Mouse (Mus musculus): ENCODE data around the gene Cd19. TPM values are rescaled to one million over a fixed set of nuclear protein-coding genes. Genes with fewer than 3 reads are reported as not detected.

The Cd19 gene
- polyA plus RNA-seq, 1 experiment from 2014 or later = not detected

GRCm38 (mm10) chr7:126428154-126428553, 13.5 kb upstream of the Cd19 start:
- peak overlapping the region; percentile 88 for H3K9ac ChIP-seq (ENCODE audit: low read depth, low read length)
- no peak for ATAC-seq
- peak overlapping the region; percentile 83 for H3K4me3 ChIP-seq (ENCODE audit: low read length)
- no peaks in the 10 kb centered on the region for H3K9me3 ChIP-seq (ENCODE audit: control insufficient read depth, low read length)
- H3K36me3 ChIP-seq (ENCODE audit: control insufficient read depth, insufficient read depth, low read length) = 0 out of 2 replicates have a peak, but pooled peaks cover 2% of the 10 kb centered on the region
- peak overlapping the region; percentile 93 for H3K4me2 ChIP-seq (ENCODE audit: low read length)
- H3K27me3 ChIP-seq (replicated peaks; ENCODE audit: control insufficient read depth, insufficient read depth, low read length) = no peaks in the 10 kb centered on the region
- 21% methylated on average over 4 of the region's 4 CpGs for WGBS
- peaks cover 15% of the 10 kb centered on the region for H3K4me1 ChIP-seq (ENCODE audit: control insufficient read depth, insufficient read depth, low read depth, low read length)
- peak overlapping the region; percentile 86 for H3K27ac ChIP-seq (ENCODE audit: low read depth, low read length)

- Histone ChIP-seq H3K4me2 (ENCODE audit: low read length) (no peak overlapping the region), H3K9ac (ENCODE audit: low read depth, low read length) (no peak overlapping the region), H3K36me3 (ENCODE audit: control insufficient read depth, insufficient read depth, low read length) (no peaks in the 10 kb centered on the region), H3K4me1 (ENCODE audit: control insufficient read depth, insufficient read depth, low read depth, low read length) (peaks cover 15% of the 10 kb centered on the region), H3K27me3 (replicated peaks; ENCODE audit: control insufficient read depth, insufficient read depth, low read length) (no peaks in the 10 kb centered on the region), H3K9me3 (ENCODE audit: control insufficient read depth, low read length) (no peaks in the 10 kb centered on the region), H3K27ac (ENCODE audit: low read depth, low read length) (no peak overlapping the region), H3K4me3 (ENCODE audit: low read length) (no peak overlapping the region)
- no peak for ATAC-seq
- WGBS = 56% methylated on average over 12 of the region's 13 CpGs
These were observed 12.7 kb upstream of the Cd19 start for GRCm38 (mm10) chr7:126427323-126427860.

GRCm38 (mm10) chr7:126424161-126424560, 9.5 kb upstream of the Cd19 start:
- Histone ChIP-seq H3K27me3 (replicated peaks; ENCODE audit: control insufficient read depth, insufficient read depth, low read length) (no peaks in the 10 kb centered on the region), H3K27ac (ENCODE audit: low read depth, low read length) (no peak overlapping the region), H3K9me3 (ENCODE audit: control insufficient read depth, low read length) (no peaks in the 10 kb centered on the region), H3K9ac (ENCODE audit: low read depth, low read length) (no peak overlapping the region), H3K4me3 (ENCODE audit: low read length) (no peak overlapping the region), H3K4me1 (ENCODE audit: control insufficient read depth, insufficient read depth, low read depth, low read length) (peaks cover 7% of the 10 kb centered on the region), H3K36me3 (ENCODE audit: control insufficient read depth, insufficient read depth, low read length) (no peaks in the 10 kb centered on the region), H3K4me2 (ENCODE audit: low read length) (no peak overlapping the region)
- no peak for ATAC-seq
- WGBS = 93% methylated on average over 6 of the region's 6 CpGs

- WGBS = 91% methylated on average over 5 of the region's 5 CpGs
- Histone ChIP-seq H3K27me3 (replicated peaks; ENCODE audit: control insufficient read depth, insufficient read depth, low read length) (no peaks in the 10 kb centered on the region), H3K9me3 (ENCODE audit: control insufficient read depth, low read length) (no peaks in the 10 kb centered on the region), H3K4me1 (ENCODE audit: control insufficient read depth, insufficient read depth, low read depth, low read length) (no peaks in the 10 kb centered on the region), H3K36me3 (ENCODE audit: control insufficient read depth, insufficient read depth, low read length) (no peaks in the 10 kb centered on the region), H3K4me2 (ENCODE audit: low read length) (no peak overlapping the region), H3K4me3 (ENCODE audit: low read length) (no peak overlapping the region), H3K9ac (ENCODE audit: low read depth, low read length) (no peak overlapping the region), H3K27ac (ENCODE audit: low read depth, low read length) (no peak overlapping the region)
- no peak for ATAC-seq
These were observed 7.1 kb upstream of the Cd19 start for GRCm38 (mm10) chr7:126421756-126422155.

GRCm38 (mm10) chr7:126418496-126418895, 3.8 kb upstream of the Cd19 start:
- H3K27me3 ChIP-seq (replicated peaks; ENCODE audit: control insufficient read depth, insufficient read depth, low read length) = no peaks in the 10 kb centered on the region
- no peaks in the 10 kb centered on the region for H3K4me1 ChIP-seq (ENCODE audit: control insufficient read depth, insufficient read depth, low read depth, low read length)
- H3K4me2 ChIP-seq (ENCODE audit: low read length) = no peak overlapping the region
- H3K27ac ChIP-seq (ENCODE audit: low read depth, low read length) = no peak overlapping the region
- H3K9me3 ChIP-seq (ENCODE audit: control insufficient read depth, low read length) = no peaks in the 10 kb centered on the region
- 74% methylated on average over 3 of the region's 3 CpGs for WGBS
- no peak overlapping the region for H3K4me3 ChIP-seq (ENCODE audit: low read length)
- ATAC-seq = no peak
- no peaks in the 10 kb centered on the region for H3K36me3 ChIP-seq (ENCODE audit: control insufficient read depth, insufficient read depth, low read length)
- no peak overlapping the region for H3K9ac ChIP-seq (ENCODE audit: low read depth, low read length)

- Histone ChIP-seq H3K27ac (ENCODE audit: low read depth, low read length) (no peak overlapping the region), H3K9me3 (ENCODE audit: control insufficient read depth, low read length) (no peaks in the 10 kb centered on the region), H3K4me3 (ENCODE audit: low read length) (no peak overlapping the region), H3K9ac (ENCODE audit: low read depth, low read length) (no peak overlapping the region), H3K4me1 (ENCODE audit: control insufficient read depth, insufficient read depth, low read depth, low read length) (no peaks in the 10 kb centered on the region), H3K4me2 (ENCODE audit: low read length) (no peak overlapping the region), H3K36me3 (ENCODE audit: control insufficient read depth, insufficient read depth, low read length) (no peaks in the 10 kb centered on the region), H3K27me3 (replicated peaks; ENCODE audit: control insufficient read depth, insufficient read depth, low read length) (no peaks in the 10 kb centered on the region)
- 82% methylated on average over 4 of the region's 4 CpGs for WGBS
- no peak for ATAC-seq
These were observed 2.9 kb upstream of the Cd19 start for GRCm38 (mm10) chr7:126417606-126418005.

GRCm38 (mm10) chr7:126417045-126417444, 2.4 kb upstream of the Cd19 start:
- no peak overlapping the region for H3K4me3 ChIP-seq (ENCODE audit: low read length)
- 17% methylated on average over 8 of the region's 8 CpGs for WGBS
- ATAC-seq = no peak
- H3K36me3 ChIP-seq (ENCODE audit: control insufficient read depth, insufficient read depth, low read length) = no peaks in the 10 kb centered on the region
- H3K4me2 ChIP-seq (ENCODE audit: low read length) = no peak overlapping the region
- H3K4me1 ChIP-seq (ENCODE audit: control insufficient read depth, insufficient read depth, low read depth, low read length) = no peaks in the 10 kb centered on the region
- no peak overlapping the region for H3K9ac ChIP-seq (ENCODE audit: low read depth, low read length)
- no peaks in the 10 kb centered on the region for H3K9me3 ChIP-seq (ENCODE audit: control insufficient read depth, low read length)
- H3K27me3 ChIP-seq (replicated peaks; ENCODE audit: control insufficient read depth, insufficient read depth, low read length) = no peaks in the 10 kb centered on the region
- no peak overlapping the region for H3K27ac ChIP-seq (ENCODE audit: low read depth, low read length)

GRCm38 (mm10) chr7:126416615-126417014, 1.9 kb upstream of the Cd19 start:
- Histone ChIP-seq H3K36me3 (ENCODE audit: control insufficient read depth, insufficient read depth, low read length) (no peaks in the 10 kb centered on the region), H3K9ac (ENCODE audit: low read depth, low read length) (no peak overlapping the region), H3K27me3 (replicated peaks; ENCODE audit: control insufficient read depth, insufficient read depth, low read length) (no peaks in the 10 kb centered on the region), H3K4me3 (ENCODE audit: low read length) (no peak overlapping the region), H3K4me1 (ENCODE audit: control insufficient read depth, insufficient read depth, low read depth, low read length) (no peaks in the 10 kb centered on the region), H3K4me2 (ENCODE audit: low read length) (no peak overlapping the region), H3K9me3 (ENCODE audit: control insufficient read depth, low read length) (no peaks in the 10 kb centered on the region), H3K27ac (ENCODE audit: low read depth, low read length) (no peak overlapping the region)
- ATAC-seq = no peak
- 57% methylated on average over 2 of the region's 2 CpGs for WGBS

- H3K4me2 ChIP-seq (ENCODE audit: low read length) = no peak overlapping the region
- 92% methylated on average over 4 of the region's 4 CpGs for WGBS
- no peak for ATAC-seq
These were observed 3.6 kb downstream of the Cd19 start for GRCm38 (mm10) chr7:126411061-126411460.

GRCm38 (mm10) chr7:126408686-126409085, 6.0 kb downstream of the Cd19 start:
- no peak overlapping the region for H3K9ac ChIP-seq (ENCODE audit: low read depth, low read length)
- WGBS = 96% methylated on average over 2 of the region's 2 CpGs
- H3K4me1 ChIP-seq (ENCODE audit: control insufficient read depth, insufficient read depth, low read depth, low read length) = no peaks in the 10 kb centered on the region
- H3K9me3 ChIP-seq (ENCODE audit: control insufficient read depth, low read length) = no peaks in the 10 kb centered on the region
- H3K27me3 ChIP-seq (replicated peaks; ENCODE audit: control insufficient read depth, insufficient read depth, low read length) = no peaks in the 10 kb centered on the region
- no peak for ATAC-seq
- no peaks in the 10 kb centered on the region for H3K36me3 ChIP-seq (ENCODE audit: control insufficient read depth, insufficient read depth, low read length)
- H3K4me2 ChIP-seq (ENCODE audit: low read length) = no peak overlapping the region
- H3K4me3 ChIP-seq (ENCODE audit: low read length) = no peak overlapping the region
- H3K27ac ChIP-seq (ENCODE audit: low read depth, low read length) = no peak overlapping the region

More at GRCm38 (mm10) chr7:126411061-126411460, 3.6 kb downstream of the Cd19 start:
- H3K27me3 ChIP-seq (replicated peaks; ENCODE audit: control insufficient read depth, insufficient read depth, low read length) = no peaks in the 10 kb centered on the region
- no peak overlapping the region for H3K27ac ChIP-seq (ENCODE audit: low read depth, low read length)
- no peaks in the 10 kb centered on the region for H3K9me3 ChIP-seq (ENCODE audit: control insufficient read depth, low read length)
- H3K36me3 ChIP-seq (ENCODE audit: control insufficient read depth, insufficient read depth, low read length) = no peaks in the 10 kb centered on the region
- H3K4me3 ChIP-seq (ENCODE audit: low read length) = no peak overlapping the region
- H3K9ac ChIP-seq (ENCODE audit: low read depth, low read length) = no peak overlapping the region
- no peaks in the 10 kb centered on the region for H3K4me1 ChIP-seq (ENCODE audit: control insufficient read depth, insufficient read depth, low read depth, low read length)
